Mouse (Mus musculus) R1 (cell line): ENCODE results near the gene Camkv.

ENCODE experiments used
- DNase-seq: peaks from one replicate; pipeline ENCODE4 v3.0.0-alpha.2; 2018; ENCODE audit warnings: low read depth, low spot score

The Camkv gene

DNA sequence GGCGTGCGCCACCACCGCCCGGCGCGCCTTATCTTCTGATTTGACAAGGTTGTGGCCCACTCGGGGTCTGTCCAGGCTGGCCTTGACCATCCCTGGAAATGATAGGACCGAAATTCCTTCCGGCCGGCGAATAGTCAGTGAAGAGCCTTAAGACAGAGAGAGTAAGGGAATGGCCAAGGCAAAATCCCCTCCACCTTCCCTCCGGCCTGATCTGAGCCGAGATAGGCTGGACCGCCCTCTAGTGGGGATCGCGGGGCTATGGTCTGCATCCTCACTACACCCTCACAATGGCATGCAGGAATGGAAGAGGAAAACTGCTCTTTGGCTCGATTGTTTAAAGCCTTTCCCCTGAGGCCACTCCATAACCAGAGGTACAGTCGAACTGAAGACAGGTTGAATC is 50.9 kb downstream of the Camkv start:
- peak; percentile 91 for DNase-seq

DNA sequence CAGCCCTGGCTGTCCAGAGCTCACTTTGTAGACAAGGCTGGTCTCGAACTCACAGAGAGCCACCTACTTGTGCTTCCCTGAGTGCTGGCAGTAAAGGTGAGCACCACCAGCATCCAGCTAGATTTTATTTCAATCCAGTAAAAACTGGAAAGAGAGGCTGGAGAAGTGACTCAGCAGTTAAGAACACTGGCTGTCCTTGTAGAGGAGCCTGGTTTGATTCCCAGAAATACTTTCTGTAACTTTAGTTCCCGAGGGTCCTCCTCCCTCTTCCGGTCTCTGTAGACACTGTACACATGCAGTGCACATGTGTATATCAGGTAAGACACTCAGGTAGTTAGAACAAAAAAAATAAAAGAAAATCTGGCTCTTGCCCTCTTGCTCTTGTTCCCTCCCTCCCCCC is 52.5 kb downstream of the Camkv start:
- no peak for DNase-seq

DNA sequence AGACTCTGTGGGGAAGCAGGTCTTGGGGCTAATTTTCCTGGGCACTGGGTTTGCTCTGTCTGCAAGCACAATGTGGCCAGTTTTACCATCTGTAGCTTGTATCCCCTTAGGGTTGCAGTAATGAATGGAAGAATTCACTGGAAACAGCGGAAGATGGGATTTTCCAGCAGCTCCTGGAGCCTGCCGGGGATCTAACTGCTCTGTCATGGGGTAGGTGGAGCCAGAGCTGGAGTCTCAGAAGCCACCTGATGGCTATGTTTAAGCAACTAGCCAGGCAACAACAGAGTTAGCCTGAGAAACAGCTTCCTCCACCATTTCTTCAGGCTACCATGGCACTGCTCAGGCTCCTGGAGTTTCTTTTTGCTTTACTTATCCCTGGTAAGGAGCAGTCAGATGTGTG is 56.7 kb downstream of the Camkv start, which contains the start of gene Cdhr4:
TSS of gene Cdhr4 (plus strand) at position 301 of the 400 bp plus-strand sequence.
- no peak for DNase-seq

DNA sequence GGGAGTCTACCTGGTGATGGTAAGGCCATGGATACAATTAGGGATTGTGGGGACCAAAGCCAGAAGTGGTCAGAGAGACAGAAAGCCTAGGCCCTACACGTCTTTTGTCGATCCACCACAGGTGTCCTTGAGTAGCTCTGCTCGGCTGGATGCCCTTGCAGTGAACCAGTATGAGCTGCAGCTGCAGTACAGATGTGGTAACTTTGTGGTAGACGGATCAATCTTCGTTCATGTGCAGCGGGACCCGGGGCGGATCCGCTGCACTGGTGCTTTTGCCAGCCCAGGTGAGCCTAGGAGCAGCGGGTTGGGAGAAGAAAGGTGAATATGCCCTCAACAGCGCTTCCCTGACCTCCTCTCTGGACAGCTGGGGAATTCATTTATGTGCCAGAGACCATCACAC is 57.5 kb downstream of the Camkv start:
- no peak for DNase-seq

DNA sequence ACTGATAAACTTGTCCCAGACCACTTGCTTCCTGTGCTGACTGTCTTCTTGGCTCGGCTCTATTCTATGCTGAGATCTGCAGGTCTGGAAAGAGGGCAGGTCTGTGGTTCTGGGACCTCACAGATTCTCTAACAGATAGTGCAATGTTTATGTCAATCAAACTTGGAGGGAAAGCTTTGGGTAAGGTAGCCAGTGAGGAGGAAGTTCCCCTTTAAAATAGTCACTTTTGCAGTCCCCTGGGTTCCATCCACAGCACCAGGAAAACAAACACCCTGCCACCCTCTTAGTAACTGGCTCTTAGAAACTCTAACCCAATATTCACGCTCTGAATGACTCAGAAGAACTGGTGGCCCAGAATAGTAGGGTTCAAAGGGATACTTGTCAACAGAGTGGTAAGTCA is 59.0 kb downstream of the Camkv start:
- no peak for DNase-seq

DNA sequence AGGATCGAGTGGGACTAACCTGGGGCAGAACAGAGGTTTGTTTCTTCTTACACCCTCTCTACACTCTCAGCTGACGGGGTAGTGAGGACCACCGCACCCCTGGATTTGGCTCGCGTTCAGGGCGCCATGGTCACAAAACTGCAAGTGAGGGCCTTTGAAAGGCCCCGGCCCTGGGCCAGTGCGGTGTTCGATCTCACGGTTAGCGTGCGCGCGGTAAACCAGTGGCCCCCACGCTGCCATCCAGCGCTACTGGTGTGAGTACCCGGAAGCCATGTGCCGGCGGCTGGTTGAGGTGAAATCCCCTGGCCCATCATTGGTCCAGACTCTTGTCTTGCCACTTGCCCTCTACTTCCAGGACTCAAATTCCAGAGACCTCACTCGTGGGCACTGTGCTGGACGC is 60.0 kb downstream of the Camkv start:
- no peak for DNase-seq

DNA sequence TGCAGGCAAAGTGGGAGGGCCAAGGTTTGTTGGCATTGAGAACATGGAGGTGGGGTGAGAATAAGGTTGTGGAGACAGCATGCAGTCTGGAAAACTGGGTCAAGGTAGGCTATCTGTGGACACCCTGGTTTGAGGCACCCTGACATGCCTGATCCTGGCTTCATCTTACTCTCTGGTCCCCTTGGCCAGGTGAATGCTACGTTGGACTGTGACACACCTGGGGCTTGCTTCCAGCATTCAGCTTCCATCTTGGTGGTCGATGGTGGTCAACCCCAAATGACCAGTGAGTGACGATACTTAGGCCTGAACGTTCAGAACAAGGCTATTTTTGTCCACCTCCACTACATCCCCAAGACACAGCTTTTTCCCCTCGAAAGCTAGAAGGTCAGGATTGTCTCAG is 60.6 kb downstream of the Camkv start, which contains the start of gene Gm20662:
TSS of gene Gm20662 (plus strand) at position 301 of the 400 bp plus-strand sequence.
- DNase-seq = no peak
